ENCODE assay signal across 17 mouse cellular contexts in genomic region chr2:142764276-142764675, GRCm38 (mm10).
"Had no signal": no experiment of that assay in that cellular context is flagged by ENCODE, and none has a peak within 500 bp of the region (broad histone marks: within the 10 kb centered on the region; RNA-seq: fewer than 3 reads in every experiment).

No protein-coding gene starts in this region.

- H3K4me3 ChIP-seq: liver, embryonic 13.5 days; midbrain, embryonic 12.5 days; midbrain, embryonic 15.5 days; neural tube, embryonic 12.5 days; neural tube, embryonic 15.5 days; stomach, embryonic 15.5 days had no signal

- DNase-seq: kidney, adult 2 months; kidney, postnatal 25 days; layer of hippocampus, postnatal 36 days; liver, embryonic 13.5 days; lung, adult 2 months; lung, postnatal 14 days; lung, postnatal 4 days; right cerebral cortex, adult 18-20 months; right cerebral cortex, postnatal 14 days; right cerebral cortex, postnatal 4 days; thymus, postnatal 25 days had no signal

- H3K9me3 ChIP-seq: liver, embryonic 13.5 days; midbrain, embryonic 12.5 days; midbrain, embryonic 15.5 days; neural tube, embryonic 12.5 days; neural tube, embryonic 15.5 days; stomach, embryonic 15.5 days had no signal

- H3K4me1 ChIP-seq: liver, embryonic 13.5 days; midbrain, embryonic 12.5 days; midbrain, embryonic 15.5 days; neural tube, embryonic 12.5 days; neural tube, embryonic 15.5 days; stomach, embryonic 15.5 days had no signal

- H3K36me3 ChIP-seq: liver, embryonic 13.5 days; midbrain, embryonic 12.5 days; midbrain, embryonic 15.5 days; neural tube, embryonic 12.5 days; neural tube, embryonic 15.5 days; stomach, embryonic 15.5 days had no signal

- H3K9ac ChIP-seq: liver, embryonic 13.5 days; midbrain, embryonic 12.5 days; midbrain, embryonic 15.5 days; neural tube, embryonic 12.5 days; neural tube, embryonic 15.5 days; stomach, embryonic 15.5 days had no signal

- H3K27ac ChIP-seq: kidney, postnatal 0 days; liver, embryonic 13.5 days; midbrain, embryonic 12.5 days; midbrain, embryonic 15.5 days; neural tube, embryonic 12.5 days; neural tube, embryonic 15.5 days; stomach, embryonic 15.5 days had no signal

- H3K27me3 ChIP-seq: liver, embryonic 13.5 days; midbrain, embryonic 12.5 days; midbrain, embryonic 15.5 days; neural tube, embryonic 12.5 days; neural tube, embryonic 15.5 days; stomach, embryonic 15.5 days had no signal
